Mouse (Mus musculus) neural tube, embryonic 12.5 days (tissue): ENCODE data around the gene Tecr. TPM values are rescaled to one million over a fixed set of nuclear protein-coding genes. Genes with fewer than 3 reads are reported as not detected.

ENCODE experiments used
- ATAC-seq: fragments of 200-750 bp; cut with Nextera tagmentation; 2 replicates; pipeline ENCODE4 v1.8.0; 2017; ENCODE audit warnings: low read depth, mild to moderate bottlenecking, moderate TSS enrichment, moderate library complexity; ENCODE audit not compliant: low FRiP score
- H3K27ac ChIP-seq: fragments of 300-500 bp; sonication (generic); 2 replicates; pipeline ENCODE4 v1.5.1; 2016
- H3K27me3 ChIP-seq: fragments of 300-500 bp; sonication (generic); replicated peaks from 2 replicates; pipeline ENCODE4 v1.6.1; 2016; ENCODE audit warnings: mild to moderate bottlenecking
- H3K36me3 ChIP-seq: fragments of 300-500 bp; sonication (generic); 2 replicates; pipeline ENCODE4 v1.6.1; 2016; ENCODE audit warnings: mild to moderate bottlenecking
- H3K4me1 ChIP-seq: fragments of 300-500 bp; sonication (generic); 2 replicates; pipeline ENCODE4 v1.6.1; 2016
- H3K4me2 ChIP-seq: fragments of 300-500 bp; sonication (generic); replicated peaks from 2 replicates; pipeline ENCODE4 v1.6.1; 2016; ENCODE audit warnings: mild to moderate bottlenecking
- H3K4me3 ChIP-seq: fragments of 300-500 bp; sonication (generic); 2 replicates; pipeline ENCODE4 v1.5.1; 2016
- H3K9ac ChIP-seq: fragments of 300-500 bp; sonication (generic); 2 replicates; pipeline ENCODE4 v1.6.1; 2016; ENCODE audit warnings: mild to moderate bottlenecking
- H3K9me3 ChIP-seq: fragments of 300-500 bp; sonication (generic); 2 replicates; pipeline ENCODE4 v1.6.1; 2016; ENCODE audit warnings: mild to moderate bottlenecking
- WGBS: fragments of 180-500 bp; shearing (Covaris S2); methylation state at CpG from one replicate; pipeline ENCODE4 v1.1.7; 2016; 5-methylcytosine and 5-hydroxymethylcytosine counted together
- polyA plus RNA-seq: library from polyadenylated mRNA; unstranded; fragments of >200 nt; fragmentation: Nextera tagmentation; extraction: Ambion mirVana; gene quantifications from 2 replicates; pipeline ENCODE4 v1.2.1, GENCODE M21; 2016

The Tecr gene
- polyA plus RNA-seq, result 760 and 802 TPM in 2 replicates

GRCm38 (mm10) chr8:83607661-83608397 lies at the start of gene Tecr, which contains the start of gene Dnajb1:
Tecr (minus strand) TSS chr8:83607971.
Dnajb1 (plus strand) TSS chr8:83608193.
- H3K27me3 ChIP-seq, result no peaks in the 10 kb centered on the region
- H3K36me3 ChIP-seq, result peaks cover 32% of the 10 kb centered on the region
- peaks cover 18% of the 10 kb centered on the region for H3K4me1 ChIP-seq
- peak within 1 kb of the TSS; percentile 94 for H3K27ac ChIP-seq
- H3K9ac ChIP-seq, result peak within 1 kb of the TSS; percentile 84
- peak; percentile 98 for ATAC-seq
- H3K4me3 ChIP-seq, result peak within 1 kb of the TSS; percentile 82
- H3K4me2 ChIP-seq, result peak within 1 kb of the TSS; percentile 68
- under 1% methylated on average over 69 of the region's 69 CpGs for WGBS
- H3K9me3 ChIP-seq, result no peaks in the 10 kb centered on the region

- no peaks in the 10 kb centered on the region for H3K9me3 ChIP-seq
- no peak overlapping the region for H3K4me3 ChIP-seq
- peaks cover 3% of the 10 kb centered on the region; the same call in 1 of the 2 replicates for H3K36me3 ChIP-seq
- H3K27ac ChIP-seq, result no peak overlapping the region
- no peak overlapping the region for H3K9ac ChIP-seq
- H3K4me2 ChIP-seq, result no peak overlapping the region
- peaks cover 33% of the 10 kb centered on the region for H3K4me1 ChIP-seq
- H3K27me3 ChIP-seq, result no peaks in the 10 kb centered on the region
- no peak for ATAC-seq
- WGBS, result 85% methylated on average over 13 of the region's 13 CpGs
Observed at GRCm38 (mm10) chr8:83656484-83657246, 48.9 kb upstream of the Tecr start.

GRCm38 (mm10) chr8:83656043-83656442 lies 48.3 kb upstream of the Tecr start:
- ATAC-seq, result no peak

GRCm38 (mm10) chr8:83654725-83655124 lies 47.0 kb upstream of the Tecr start:
- no peak for ATAC-seq
- no peaks in the 10 kb centered on the region for H3K9me3 ChIP-seq
- 91% methylated on average over 6 of the region's 6 CpGs for WGBS
- peaks cover 14% of the 10 kb centered on the region for H3K4me1 ChIP-seq
- no peak overlapping the region for H3K9ac ChIP-seq
- H3K4me2 ChIP-seq, result no peak overlapping the region
- no peak overlapping the region for H3K27ac ChIP-seq
- peaks cover 3% of the 10 kb centered on the region; the same call in 1 of the 2 replicates for H3K36me3 ChIP-seq
- H3K4me3 ChIP-seq, result no peak overlapping the region
- H3K27me3 ChIP-seq, result no peaks in the 10 kb centered on the region

More at GRCm38 (mm10) chr8:83656043-83656442, 48.3 kb upstream of the Tecr start:
- WGBS, result 91% methylated on average over 9 of the region's 9 CpGs
- Histone ChIP-seq H3K9ac (no peak overlapping the region), H3K9me3 (no peaks in the 10 kb centered on the region), H3K4me1 (peaks cover 27% of the 10 kb centered on the region), H3K4me3 (no peak overlapping the region), H3K27ac (no peak overlapping the region), H3K4me2 (no peak overlapping the region), H3K27me3 (no peaks in the 10 kb centered on the region), H3K36me3 (peaks cover 3% of the 10 kb centered on the region; the same call in 1 of the 2 replicates)

- Histone ChIP-seq H3K4me1 (peaks cover 14% of the 10 kb centered on the region), H3K4me3 (peak overlapping the region; percentile 87), H3K27ac (no peak overlapping the region), H3K27me3 (no peaks in the 10 kb centered on the region), H3K36me3 (peaks cover 3% of the 10 kb centered on the region; the same call in 1 of the 2 replicates), H3K9me3 (no peaks in the 10 kb centered on the region; the same call in 1 of the 2 replicates), H3K9ac (peak overlapping the region; percentile 75), H3K4me2 (peak overlapping the region; percentile 94)
- WGBS, result 55% methylated on average over 10 of the region's 10 CpGs
- ATAC-seq, result no peak
Observed at GRCm38 (mm10) chr8:83653662-83654017, 45.9 kb upstream of the Tecr start.

GRCm38 (mm10) chr8:83652744-83653661 lies 45.2 kb upstream of the Tecr start:
- H3K9ac ChIP-seq, result peak overlapping the region; percentile 75
- peaks cover 14% of the 10 kb centered on the region for H3K4me1 ChIP-seq
- peak overlapping the region; percentile 87 for H3K4me3 ChIP-seq
- H3K36me3 ChIP-seq, result peaks cover 3% of the 10 kb centered on the region; the same call in 1 of the 2 replicates
- peak; percentile 70 for ATAC-seq
- no peaks in the 10 kb centered on the region for H3K27me3 ChIP-seq
- peak overlapping the region; percentile 94 for H3K4me2 ChIP-seq
- peak overlapping the region; percentile 50; the same call in 1 of the 2 replicates for H3K27ac ChIP-seq
- 4% methylated on average over 46 of the region's 46 CpGs for WGBS
- no peaks in the 10 kb centered on the region; the same call in 1 of the 2 replicates for H3K9me3 ChIP-seq

GRCm38 (mm10) chr8:83652030-83652743 lies 44.4 kb upstream of the Tecr start, which contains the start of gene Gipc1:
Gipc1 (plus strand) TSS chr8:83652677.
- Histone ChIP-seq H3K27ac (peak within 1 kb of the TSS; percentile 50), H3K36me3 (0 out of 2 replicates have a peak, but pooled peaks cover 3% of the 10 kb centered on the region), H3K4me3 (peak within 1 kb of the TSS; percentile 87), H3K4me2 (peak within 1 kb of the TSS; percentile 94), H3K9me3 (no peaks in the 10 kb centered on the region; the same call in 1 of the 2 replicates), H3K9ac (peak within 1 kb of the TSS; percentile 75), H3K27me3 (no peaks in the 10 kb centered on the region), H3K4me1 (peaks cover 14% of the 10 kb centered on the region)
- WGBS, result 5% methylated on average over 50 of the region's 50 CpGs
- ATAC-seq, result peak; percentile 96

- no peak for ATAC-seq
- no peaks in the 10 kb centered on the region for H3K27me3 ChIP-seq
- no peak overlapping the region for H3K4me3 ChIP-seq
- WGBS, result 93% methylated on average over 6 of the region's 6 CpGs
- H3K9ac ChIP-seq, result no peak overlapping the region
- H3K4me2 ChIP-seq, result no peak overlapping the region
- H3K36me3 ChIP-seq, result no peaks in the 10 kb centered on the region
- no peaks in the 10 kb centered on the region; the same call in 1 of the 2 replicates for H3K9me3 ChIP-seq
- peaks cover 12% of the 10 kb centered on the region for H3K4me1 ChIP-seq
- no peak overlapping the region for H3K27ac ChIP-seq
Observed at GRCm38 (mm10) chr8:83649699-83650098, 41.9 kb upstream of the Tecr start.

- no peak for ATAC-seq
- H3K27me3 ChIP-seq, result no peaks in the 10 kb centered on the region
- H3K4me2 ChIP-seq, result no peak overlapping the region
- no peak overlapping the region for H3K27ac ChIP-seq
- peaks cover 1% of the 10 kb centered on the region for H3K4me1 ChIP-seq
- H3K9me3 ChIP-seq, result no peaks in the 10 kb centered on the region; the same call in 1 of the 2 replicates
- H3K9ac ChIP-seq, result no peak overlapping the region
- H3K4me3 ChIP-seq, result no peak overlapping the region
- H3K36me3 ChIP-seq, result no peaks in the 10 kb centered on the region
- 95% methylated on average over 4 of the region's 4 CpGs for WGBS
Observed at GRCm38 (mm10) chr8:83648031-83648430, 40.3 kb upstream of the Tecr start.

- H3K9ac ChIP-seq, result no peak overlapping the region
- H3K27ac ChIP-seq, result no peak overlapping the region
- H3K9me3 ChIP-seq, result no peaks in the 10 kb centered on the region; the same call in 1 of the 2 replicates
- H3K36me3 ChIP-seq, result no peaks in the 10 kb centered on the region
- H3K4me1 ChIP-seq, result no peaks in the 10 kb centered on the region
- 93% methylated on average over 11 of the region's 11 CpGs for WGBS
- ATAC-seq, result no peak
- H3K27me3 ChIP-seq, result no peaks in the 10 kb centered on the region
- H3K4me2 ChIP-seq, result no peak overlapping the region
- H3K4me3 ChIP-seq, result no peak overlapping the region
Observed at GRCm38 (mm10) chr8:83647511-83647910, 39.7 kb upstream of the Tecr start.

- Histone ChIP-seq H3K4me3 (no peak overlapping the region), H3K27ac (no peak overlapping the region), H3K27me3 (no peaks in the 10 kb centered on the region), H3K4me2 (no peak overlapping the region), H3K4me1 (no peaks in the 10 kb centered on the region), H3K36me3 (no peaks in the 10 kb centered on the region), H3K9me3 (peaks cover 6% of the 10 kb centered on the region; the same call in 1 of the 2 replicates), H3K9ac (no peak overlapping the region)
- no peak for ATAC-seq
- WGBS, result 86% methylated on average over 5 of the region's 5 CpGs
Observed at GRCm38 (mm10) chr8:83639649-83640048, 31.9 kb upstream of the Tecr start.
